Mouse (Mus musculus): ENCODE measurements around the gene Wnt1. TPM values are rescaled to one million over a fixed set of nuclear protein-coding genes. Genes with fewer than 3 reads are reported as not detected.

Gene Wnt1
- polyA plus RNA-seq, 1 experiment, result 0.07 TPM

- 13% methylated on average over 12 of the region's 12 CpGs for WGBS
- peak; percentile 74 for DNase-seq
- TF ChIP-seq POLR2A (IDR thresholded peaks at IDR 0.05; ENCODE audit: control insufficient read depth, extremely low read depth, insufficient read depth, low read length, poor library complexity), result no peak
- TF ChIP-seq CTCF (IDR thresholded peaks at IDR 0.05; ENCODE audit: borderline replicate concordance, control insufficient read depth, extremely low read depth, insufficient read depth, low read length, poor library complexity), result peak; percentile 87; the same call in 1 of the 2 replicates
- Histone ChIP-seq H3K4me3 (ENCODE audit: control insufficient read depth, insufficient read depth, low read length) (no peak overlapping the region), H3K27me3 (ENCODE audit: control insufficient read depth, insufficient read depth, low read length) (peaks cover 28% of the 10 kb centered on the region), H3K27ac (ENCODE audit: control insufficient read depth, insufficient read depth, low read length) (no peak overlapping the region), H3K4me1 (replicated peaks; ENCODE audit: control insufficient read depth, insufficient read depth, low read length) (0 out of 2 replicates have a peak, but pooled peaks cover 2% of the 10 kb centered on the region), H3K36me3 (ENCODE audit: control insufficient read depth, insufficient read depth, low read length) (no peaks in the 10 kb centered on the region)
These were observed 9.7 kb downstream of the Wnt1 start for GRCm38 (mm10) chr15:98799396-98799795.

DNA sequence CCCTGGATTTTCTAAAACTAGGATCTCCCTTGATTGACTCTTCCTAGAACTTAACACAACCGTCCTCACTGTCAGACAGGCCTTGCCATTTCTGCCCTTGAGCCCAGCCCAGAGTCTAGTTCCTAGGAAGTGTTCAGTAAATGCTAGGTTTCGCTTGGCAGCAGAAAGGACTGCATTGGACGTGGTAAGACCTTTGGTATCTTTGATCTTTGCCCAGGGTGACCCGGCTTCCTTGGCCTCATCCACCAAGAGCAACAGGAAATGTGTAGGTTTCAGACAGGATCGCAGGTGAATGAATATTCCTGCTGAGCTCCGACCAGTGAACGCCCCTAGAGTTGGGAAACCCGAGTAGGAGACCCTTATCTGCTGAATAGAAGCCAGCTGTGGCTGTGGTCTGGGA, 13.3 kb downstream of the Wnt1 start:
- no peak overlapping the region for H3K4me3 ChIP-seq (ENCODE audit: control insufficient read depth, insufficient read depth, low read length)
- H3K27me3 ChIP-seq (ENCODE audit: control insufficient read depth, insufficient read depth, low read length), result peaks cover 44% of the 10 kb centered on the region
- H3K4me1 ChIP-seq (replicated peaks; ENCODE audit: control insufficient read depth, insufficient read depth, low read length), result peaks cover 25% of the 10 kb centered on the region
- no peak overlapping the region for H3K27ac ChIP-seq (ENCODE audit: control insufficient read depth, insufficient read depth, low read length)
- no peak for DNase-seq
- no peaks in the 10 kb centered on the region for H3K36me3 ChIP-seq (ENCODE audit: control insufficient read depth, insufficient read depth, low read length)
- WGBS, result 25% methylated on average over 8 of the region's 8 CpGs
- TF ChIP-seq POLR2A (IDR thresholded peaks at IDR 0.05; ENCODE audit: control insufficient read depth, extremely low read depth, insufficient read depth, low read length, poor library complexity) (no peak), CTCF (IDR thresholded peaks at IDR 0.05; ENCODE audit: borderline replicate concordance, control insufficient read depth, extremely low read depth, insufficient read depth, low read length, poor library complexity) (no peak)

- Histone ChIP-seq H3K4me3 (ENCODE audit: control insufficient read depth, insufficient read depth, low read length) (no peak overlapping the region), H3K27me3 (ENCODE audit: control insufficient read depth, insufficient read depth, low read length) (peaks cover 36% of the 10 kb centered on the region)
- WGBS, result under 1% methylated on average over 32 of the region's 32 CpGs
These were observed 14.4 kb downstream of the Wnt1 start for GRCm38 (mm10) chr15:98804054-98804453.

GRCm38 (mm10) chr15:98805324-98806040, 15.8 kb downstream of the Wnt1 start:
- Histone ChIP-seq H3K4me1 (replicated peaks; ENCODE audit: control insufficient read depth, insufficient read depth, low read length) (peaks cover 42% of the 10 kb centered on the region), H3K27me3 (ENCODE audit: control insufficient read depth, insufficient read depth, low read length) (peaks cover 36% of the 10 kb centered on the region), H3K4me3 (ENCODE audit: control insufficient read depth, insufficient read depth, low read length) (peak overlapping the region; percentile 13), H3K27ac (ENCODE audit: control insufficient read depth, insufficient read depth, low read length) (no peak overlapping the region), H3K36me3 (ENCODE audit: control insufficient read depth, insufficient read depth, low read length) (no peaks in the 10 kb centered on the region)
- 5% methylated on average over 64 of the region's 64 CpGs for WGBS
- DNase-seq, result peak; percentile 41
- TF ChIP-seq POLR2A (IDR thresholded peaks at IDR 0.05; ENCODE audit: control insufficient read depth, extremely low read depth, insufficient read depth, low read length, poor library complexity), result no peak
- TF ChIP-seq CTCF (IDR thresholded peaks at IDR 0.05; ENCODE audit: borderline replicate concordance, control insufficient read depth, extremely low read depth, insufficient read depth, low read length, poor library complexity), result peak; percentile 27; the same call in 1 of the 2 replicates

More at GRCm38 (mm10) chr15:98804054-98804453, 14.4 kb downstream of the Wnt1 start:
- DNase-seq, result peak; percentile 83
- Histone ChIP-seq H3K27ac (ENCODE audit: control insufficient read depth, insufficient read depth, low read length) (no peak overlapping the region), H3K4me1 (replicated peaks; ENCODE audit: control insufficient read depth, insufficient read depth, low read length) (peaks cover 36% of the 10 kb centered on the region), H3K36me3 (ENCODE audit: control insufficient read depth, insufficient read depth, low read length) (no peaks in the 10 kb centered on the region)
- TF ChIP-seq POLR2A (IDR thresholded peaks at IDR 0.05; ENCODE audit: control insufficient read depth, extremely low read depth, insufficient read depth, low read length, poor library complexity) (no peak), CTCF (IDR thresholded peaks at IDR 0.05; ENCODE audit: borderline replicate concordance, control insufficient read depth, extremely low read depth, insufficient read depth, low read length, poor library complexity) (peak; percentile 82)

DNA sequence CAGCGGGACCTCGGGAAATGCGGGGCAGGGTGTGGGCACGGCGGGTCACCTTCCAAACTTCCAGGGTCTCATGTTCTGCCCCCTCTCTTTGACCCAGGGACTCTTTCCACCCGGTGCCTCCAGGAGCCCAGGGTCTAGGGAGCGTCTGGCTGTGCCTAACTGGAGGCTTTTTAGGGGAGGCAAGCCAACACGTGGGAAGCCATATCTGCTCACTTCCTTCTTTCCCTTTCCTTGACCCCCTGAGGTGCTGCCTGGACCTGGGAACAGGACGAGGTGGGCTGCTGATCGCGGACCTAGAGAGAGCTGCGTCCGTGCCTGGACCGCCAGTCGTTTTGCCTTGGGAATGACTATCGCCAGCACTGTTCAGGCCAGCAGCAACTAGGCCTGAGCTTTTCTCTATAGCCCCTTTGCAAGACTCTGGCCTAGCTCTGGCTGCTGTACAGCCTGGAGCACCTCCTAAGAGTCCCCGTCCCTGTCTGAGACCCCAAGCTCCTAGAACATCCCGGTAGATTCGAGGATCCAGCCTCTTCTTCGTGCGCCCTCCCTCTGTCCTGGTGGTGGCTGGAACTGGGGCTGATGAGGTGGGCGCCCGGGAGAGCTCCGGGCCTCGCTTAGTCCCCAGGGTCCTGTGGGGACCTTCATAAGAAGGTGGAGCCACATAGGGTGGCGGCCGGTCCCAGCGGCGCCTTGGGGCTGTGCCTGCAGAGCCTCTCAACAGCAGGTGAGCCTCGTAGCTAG, 16.6 kb downstream of the Wnt1 start:
- H3K27me3 ChIP-seq (ENCODE audit: control insufficient read depth, insufficient read depth, low read length), result peaks cover 36% of the 10 kb centered on the region
- no peak overlapping the region for H3K4me3 ChIP-seq (ENCODE audit: control insufficient read depth, insufficient read depth, low read length)
- peaks cover 42% of the 10 kb centered on the region for H3K4me1 ChIP-seq (replicated peaks; ENCODE audit: control insufficient read depth, insufficient read depth, low read length)
- no peak overlapping the region for H3K27ac ChIP-seq (ENCODE audit: control insufficient read depth, insufficient read depth, low read length)
- DNase-seq, result no peak
- H3K36me3 ChIP-seq (ENCODE audit: control insufficient read depth, insufficient read depth, low read length), result no peaks in the 10 kb centered on the region
- 40% methylated on average over 30 of the region's 30 CpGs for WGBS
- no peak for TF ChIP-seq CTCF (IDR thresholded peaks at IDR 0.05; ENCODE audit: borderline replicate concordance, control insufficient read depth, extremely low read depth, insufficient read depth, low read length, poor library complexity)
- TF ChIP-seq POLR2A (IDR thresholded peaks at IDR 0.05; ENCODE audit: control insufficient read depth, extremely low read depth, insufficient read depth, low read length, poor library complexity), result no peak
